Mouse (Mus musculus) midbrain, embryonic 14.5 days (tissue): ENCODE measurements at regions not wholly inside any gene's neighbourhood (a gene's known extent, or its start where the extent isn't known, plus 50 kb on each side); places are given as distances from the start of the nearest gene placed in this dataset.

ENCODE experiments used
- ATAC-seq: fragments of 200-750 bp; cut with Nextera tagmentation; 2 replicates; pipeline ENCODE4 v1.8.0; 2017; ENCODE audit warnings: moderate number of reproducible peaks, moderate library complexity; ENCODE audit not compliant: low FRiP score, low TSS enrichment
- DNase-seq: peaks from one replicate; pipeline ENCODE4 v3.0.0-alpha.2; 2015
- H3K27ac ChIP-seq: fragments of 300-500 bp; sonication (generic); replicated peaks from 2 replicates; pipeline ENCODE4 v1.5.1; 2014; ENCODE audit warnings: mild to moderate bottlenecking, low read depth, low read length, moderate library complexity
- H3K27me3 ChIP-seq: fragments of 300-500 bp; sonication (generic); 2 replicates; pipeline ENCODE4 v1.6.1; 2014; ENCODE audit warnings: low read length, control low read depth, mixed read lengths; ENCODE audit not compliant: control insufficient read depth, insufficient read depth
- H3K36me3 ChIP-seq: fragments of 300-500 bp; sonication (generic); 2 replicates; pipeline ENCODE4 v1.6.1; 2014; ENCODE audit warnings: low read length, control low read depth; ENCODE audit not compliant: control insufficient read depth, insufficient read depth
- H3K4me1 ChIP-seq: fragments of 300-500 bp; sonication (generic); 2 replicates; pipeline ENCODE4 v1.6.1; 2014; ENCODE audit warnings: mild to moderate bottlenecking, antibody characterized with exemption, low read length, control low read depth; ENCODE audit not compliant: control insufficient read depth, insufficient read depth
- H3K4me2 ChIP-seq: fragments of 300-500 bp; sonication (generic); 2 replicates; pipeline ENCODE4 v1.6.1; 2014; ENCODE audit warnings: mild to moderate bottlenecking, low read length, moderate library complexity
- H3K4me3 ChIP-seq: fragments of 300-500 bp; sonication (generic); replicated peaks from 2 replicates; pipeline ENCODE4 v1.5.1; 2014; ENCODE audit warnings: low read depth, low read length
- H3K9ac ChIP-seq: fragments of 300-500 bp; sonication (generic); replicated peaks from 2 replicates; pipeline ENCODE4 v1.6.1; 2014; ENCODE audit warnings: mild to moderate bottlenecking, low read length, moderate library complexity
- H3K9me3 ChIP-seq: fragments of 300-500 bp; sonication (generic); 2 replicates; pipeline ENCODE4 v1.6.1; 2016; ENCODE audit warnings: low read length, control low read depth, mixed read lengths; ENCODE audit not compliant: control insufficient read depth
- WGBS: fragments of 180-500 bp; shearing (Covaris S2); extraction: QIAGEN DNeasy Blood & Tissue Kit; methylation state at CpG from one replicate; pipeline ENCODE4 v1.1.7; 2014; 5-methylcytosine and 5-hydroxymethylcytosine counted together

DNA sequence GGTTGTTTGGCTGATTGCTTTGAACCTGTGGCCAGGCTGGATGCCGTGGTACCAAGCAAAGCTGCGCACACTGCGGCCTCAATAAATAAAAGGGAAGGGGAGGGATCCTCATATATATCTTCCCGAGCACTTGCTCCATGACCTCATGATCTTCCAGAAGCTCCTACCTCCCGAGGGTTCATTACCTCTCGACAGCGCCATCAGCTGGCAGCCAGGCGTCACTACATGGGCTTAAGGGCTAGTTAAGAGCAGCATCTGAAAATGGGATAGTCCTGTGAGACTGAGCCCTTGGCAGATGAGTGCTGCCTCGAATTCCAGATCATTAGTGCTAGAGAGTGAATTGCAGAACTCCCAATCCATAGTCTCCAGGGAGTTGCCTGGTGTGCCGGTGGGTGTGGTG lies 134.0 kb downstream of the Zfp281 start:
- no peak for ATAC-seq

GRCm38 (mm10) chr1:136759164-136759563 lies 134.5 kb downstream of the Zfp281 start:
- no peak overlapping the region for H3K4me3 ChIP-seq
- H3K4me1 ChIP-seq, result no peaks in the 10 kb centered on the region
- no peaks in the 10 kb centered on the region for H3K36me3 ChIP-seq
- H3K27ac ChIP-seq, result no peak overlapping the region
- no peak for DNase-seq
- H3K4me2 ChIP-seq, result no peak overlapping the region
- H3K9ac ChIP-seq, result no peak overlapping the region
- H3K9me3 ChIP-seq, result 0 out of 2 replicates have a peak, but pooled peaks cover 4% of the 10 kb centered on the region
- 71% methylated on average over 4 of the region's 4 CpGs for WGBS
- ATAC-seq, result no peak
- H3K27me3 ChIP-seq, result no peaks in the 10 kb centered on the region

More for the DNA sequence above, 134.0 kb downstream of the Zfp281 start:
- Histone ChIP-seq H3K9ac (no peak overlapping the region), H3K4me2 (no peak overlapping the region), H3K36me3 (no peaks in the 10 kb centered on the region), H3K9me3 (0 out of 2 replicates have a peak, but pooled peaks cover 4% of the 10 kb centered on the region), H3K27me3 (no peaks in the 10 kb centered on the region), H3K27ac (no peak overlapping the region), H3K4me3 (no peak overlapping the region), H3K4me1 (no peaks in the 10 kb centered on the region)
- DNase-seq, result no peak
- WGBS, result 67% methylated on average over 10 of the region's 10 CpGs

DNA sequence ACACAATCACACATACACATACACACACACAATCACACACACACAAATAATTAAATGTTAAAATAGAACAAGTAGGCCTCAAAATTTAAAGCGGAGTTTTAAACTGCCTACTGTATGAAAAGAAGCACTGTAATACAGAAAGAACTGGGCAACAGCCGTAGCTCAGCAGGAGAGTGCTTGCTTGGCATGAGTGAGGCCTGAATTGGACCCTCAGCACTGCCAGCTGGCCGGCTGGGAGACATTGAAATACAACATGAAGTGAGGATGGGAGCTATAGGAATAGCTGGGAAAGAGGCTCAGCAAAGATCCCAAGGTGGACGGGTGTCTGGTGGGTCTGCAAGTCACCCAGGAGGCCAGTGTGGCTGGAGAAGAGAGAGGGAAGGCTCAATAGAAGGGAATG lies 136.8 kb downstream of the Zfp281 start:
- H3K9me3 ChIP-seq, result 0 out of 2 replicates have a peak, but pooled peaks cover 4% of the 10 kb centered on the region
- 85% methylated on average over 4 of the region's 4 CpGs for WGBS
- H3K36me3 ChIP-seq, result no peaks in the 10 kb centered on the region
- no peaks in the 10 kb centered on the region for H3K27me3 ChIP-seq
- DNase-seq, result no peak
- no peak overlapping the region for H3K9ac ChIP-seq
- no peak for ATAC-seq
- no peak overlapping the region for H3K4me2 ChIP-seq
- H3K4me3 ChIP-seq, result no peak overlapping the region
- no peak overlapping the region for H3K27ac ChIP-seq
- no peaks in the 10 kb centered on the region for H3K4me1 ChIP-seq

DNA sequence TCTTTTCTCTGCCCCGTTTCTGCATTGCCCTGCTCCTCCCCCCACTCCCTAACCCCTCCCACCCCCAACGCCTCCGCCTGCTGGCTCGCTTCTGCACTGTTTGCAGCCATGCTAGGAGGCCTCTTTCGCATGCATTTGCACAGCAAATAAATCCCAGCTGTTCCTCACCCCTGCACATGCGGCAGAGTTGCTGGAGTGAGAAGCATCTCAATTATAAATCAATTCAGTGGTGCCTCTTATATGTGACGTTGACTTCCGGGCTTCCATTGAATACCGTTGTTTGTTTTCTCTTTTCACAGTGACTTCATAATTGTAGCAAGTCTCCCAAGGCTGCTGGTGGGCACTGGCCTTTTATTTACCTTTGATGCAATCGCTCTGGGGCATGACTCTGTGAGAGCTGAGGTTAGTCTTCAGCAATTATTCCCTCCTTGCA lies 144.3 kb downstream of the Zfp281 start:
- Histone ChIP-seq H3K4me1 (peaks cover 9% of the 10 kb centered on the region), H3K27ac (peak overlapping the region; percentile 60), H3K4me3 (no peak overlapping the region), H3K9me3 (no peaks in the 10 kb centered on the region), H3K27me3 (no peaks in the 10 kb centered on the region), H3K36me3 (no peaks in the 10 kb centered on the region), H3K4me2 (peak overlapping the region; percentile 20; the same call in 1 of the 2 replicates), H3K9ac (no peak overlapping the region)
- WGBS, result 2% methylated on average over 10 of the region's 10 CpGs
- ATAC-seq (peak; percentile 74), DNase-seq (peak; percentile 74)

- Histone ChIP-seq H3K4me2 (no peak overlapping the region), H3K9me3 (no peaks in the 10 kb centered on the region), H3K36me3 (no peaks in the 10 kb centered on the region), H3K4me3 (no peak overlapping the region), H3K27ac (no peak overlapping the region), H3K9ac (no peak overlapping the region), H3K27me3 (no peaks in the 10 kb centered on the region), H3K4me1 (peaks cover 18% of the 10 kb centered on the region; the same call in 1 of the 2 replicates)
- 92% methylated on average over 6 of the region's 6 CpGs for WGBS
- ATAC-seq (no peak), DNase-seq (no peak)
These were observed 149.0 kb downstream of the Zfp281 start for GRCm38 (mm10) chr1:136773743-136774142.

- H3K4me1 ChIP-seq, result peaks cover 11% of the 10 kb centered on the region; the same call in 1 of the 2 replicates
- WGBS, result 57% methylated on average over 17 of the region's 17 CpGs
- H3K9ac ChIP-seq, result no peak overlapping the region
- no peak overlapping the region for H3K4me2 ChIP-seq
- H3K36me3 ChIP-seq, result no peaks in the 10 kb centered on the region
- H3K27ac ChIP-seq, result no peak overlapping the region
- no peak for DNase-seq
- ATAC-seq, result no peak
- no peak overlapping the region for H3K4me3 ChIP-seq
- H3K9me3 ChIP-seq, result no peaks in the 10 kb centered on the region
- H3K27me3 ChIP-seq, result no peaks in the 10 kb centered on the region
These were observed 151.5 kb downstream of the Zfp281 start for GRCm38 (mm10) chr1:136776211-136776610.

DNA sequence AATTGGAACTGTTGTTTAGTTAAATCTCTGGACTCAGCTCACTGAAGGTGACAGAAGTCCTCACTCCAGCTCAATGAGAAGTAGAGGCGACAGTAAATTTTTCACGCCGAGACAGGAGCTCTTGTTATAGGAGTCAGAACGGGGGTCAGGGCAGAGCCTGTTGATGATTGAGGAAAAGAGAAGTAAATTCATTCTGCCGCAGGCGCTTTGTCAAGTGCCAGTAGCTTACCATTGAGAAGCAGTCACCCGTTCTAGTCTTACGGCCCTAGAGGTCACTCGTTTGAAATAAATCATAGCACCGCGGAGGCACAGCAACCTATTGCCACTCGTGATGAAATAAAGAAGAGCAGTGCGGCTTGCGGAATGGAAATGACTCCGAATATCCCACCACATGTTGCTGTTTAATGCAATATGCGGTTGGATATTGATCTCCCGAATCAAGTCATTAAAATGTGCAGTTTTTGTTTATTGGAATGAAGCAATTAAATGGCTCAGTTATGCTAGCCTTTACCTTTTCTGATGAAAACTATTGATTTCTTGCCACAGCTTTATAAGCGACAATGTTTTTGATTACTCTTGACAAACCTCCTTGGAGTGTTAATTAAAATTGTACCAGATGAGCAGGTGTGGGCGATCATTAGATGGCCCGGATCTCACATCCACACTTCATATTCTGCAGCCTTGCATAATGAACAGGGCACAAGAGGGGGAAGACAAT lies 152.7 kb downstream of the Zfp281 start:
- ATAC-seq, result peak; percentile 38; the same call in 1 of the 2 replicates

GRCm38 (mm10) chr1:136779384-136779783 lies 154.7 kb downstream of the Zfp281 start:
- no peaks in the 10 kb centered on the region for H3K27me3 ChIP-seq
- H3K4me3 ChIP-seq, result no peak overlapping the region
- H3K4me2 ChIP-seq, result no peak overlapping the region
- no peak for ATAC-seq
- no peak for DNase-seq
- H3K9ac ChIP-seq, result no peak overlapping the region
- H3K36me3 ChIP-seq, result no peaks in the 10 kb centered on the region
- H3K9me3 ChIP-seq, result no peaks in the 10 kb centered on the region
- peaks cover 24% of the 10 kb centered on the region for H3K4me1 ChIP-seq
- no peak overlapping the region for H3K27ac ChIP-seq
- 58% methylated on average over 8 of the region's 8 CpGs for WGBS

More for the DNA sequence above, 152.7 kb downstream of the Zfp281 start:
- peak; percentile 74 for DNase-seq
- Histone ChIP-seq H3K9ac (no peak overlapping the region), H3K36me3 (no peaks in the 10 kb centered on the region), H3K27ac (no peak overlapping the region), H3K27me3 (no peaks in the 10 kb centered on the region), H3K4me1 (peaks cover 21% of the 10 kb centered on the region), H3K4me2 (peak overlapping the region; percentile 44), H3K4me3 (no peak overlapping the region), H3K9me3 (no peaks in the 10 kb centered on the region)
- 15% methylated on average over 20 of the region's 20 CpGs for WGBS

GRCm38 (mm10) chr1:136781561-136782025 lies 156.9 kb downstream of the Zfp281 start:
- Histone ChIP-seq H3K4me2 (peak overlapping the region; percentile 57), H3K27ac (0 out of 2 replicates have a peak overlapping the region, but pooled peaks have one; percentile 27), H3K27me3 (no peaks in the 10 kb centered on the region), H3K4me1 (peaks cover 21% of the 10 kb centered on the region), H3K36me3 (no peaks in the 10 kb centered on the region), H3K9ac (peak overlapping the region; percentile 36), H3K4me3 (peak overlapping the region; percentile 32), H3K9me3 (no peaks in the 10 kb centered on the region)
- WGBS, result 9% methylated on average over 18 of the region's 18 CpGs
- DNase-seq (peak; percentile 79), ATAC-seq (peak; percentile 66)
